Mouse (Mus musculus): ENCODE results near the gene Bcl2l15. TPM values are rescaled to one million over a fixed set of nuclear protein-coding genes. Genes with fewer than 3 reads are reported as not detected.

Gene Bcl2l15
- polyA plus RNA-seq, 1 experiment from 2014 or later, result not detected

GRCm38 (mm10) chr3:103862721-103863220 lies 30.4 kb downstream of the Bcl2l15 start:
- no peaks in the 10 kb centered on the region for H3K4me1 ChIP-seq (ENCODE audit: insufficient read depth, low read length)
- no peak overlapping the region for H3K27ac ChIP-seq (ENCODE audit: low read length)
- ATAC-seq (ENCODE audit: low FRiP score, low TSS enrichment), result no peak
- H3K9me3 ChIP-seq (ENCODE audit: low read length), result no peaks in the 10 kb centered on the region
- no peaks in the 10 kb centered on the region for H3K27me3 ChIP-seq (ENCODE audit: insufficient read depth, low read length)
- no peak overlapping the region for H3K4me2 ChIP-seq (replicated peaks; ENCODE audit: low read depth, low read length)
- no peaks in the 10 kb centered on the region for H3K36me3 ChIP-seq (ENCODE audit: insufficient read depth, low read length)
- WGBS, result 60% methylated on average over 4 of the region's 4 CpGs
- no peak overlapping the region for H3K4me3 ChIP-seq (ENCODE audit: low read length)
- no peak overlapping the region for H3K9ac ChIP-seq (replicated peaks; ENCODE audit: low read length)

GRCm38 (mm10) chr3:103864200-103864599 lies 31.8 kb downstream of the Bcl2l15 start:
- ATAC-seq (ENCODE audit: low FRiP score, low TSS enrichment), result no peak
- Histone ChIP-seq H3K9ac (replicated peaks; ENCODE audit: low read length) (no peak overlapping the region), H3K36me3 (ENCODE audit: insufficient read depth, low read length) (no peaks in the 10 kb centered on the region), H3K4me2 (replicated peaks; ENCODE audit: low read depth, low read length) (no peak overlapping the region), H3K9me3 (ENCODE audit: low read length) (no peaks in the 10 kb centered on the region), H3K27me3 (ENCODE audit: insufficient read depth, low read length) (no peaks in the 10 kb centered on the region), H3K4me1 (ENCODE audit: insufficient read depth, low read length) (no peaks in the 10 kb centered on the region), H3K27ac (ENCODE audit: low read length) (no peak overlapping the region), H3K4me3 (ENCODE audit: low read length) (no peak overlapping the region)
- WGBS, result 80% methylated on average over 6 of the region's 6 CpGs

GRCm38 (mm10) chr3:103867424-103867971 lies 35.1 kb downstream of the Bcl2l15 start:
- no peak overlapping the region for H3K4me3 ChIP-seq (ENCODE audit: low read length)
- no peaks in the 10 kb centered on the region for H3K4me1 ChIP-seq (ENCODE audit: insufficient read depth, low read length)
- no peaks in the 10 kb centered on the region for H3K36me3 ChIP-seq (ENCODE audit: insufficient read depth, low read length)
- 83% methylated on average over 5 of the region's 5 CpGs for WGBS
- H3K27ac ChIP-seq (ENCODE audit: low read length), result no peak overlapping the region
- no peaks in the 10 kb centered on the region for H3K9me3 ChIP-seq (ENCODE audit: low read length)
- H3K27me3 ChIP-seq (ENCODE audit: insufficient read depth, low read length), result no peaks in the 10 kb centered on the region
- ATAC-seq (ENCODE audit: low FRiP score, low TSS enrichment), result no peak
- H3K4me2 ChIP-seq (replicated peaks; ENCODE audit: low read depth, low read length), result no peak overlapping the region
- no peak overlapping the region for H3K9ac ChIP-seq (replicated peaks; ENCODE audit: low read length)

GRCm38 (mm10) chr3:103868008-103868407 lies 35.6 kb downstream of the Bcl2l15 start:
- Histone ChIP-seq H3K4me3 (ENCODE audit: low read length) (no peak overlapping the region), H3K9ac (replicated peaks; ENCODE audit: low read length) (no peak overlapping the region), H3K36me3 (ENCODE audit: insufficient read depth, low read length) (no peaks in the 10 kb centered on the region), H3K4me1 (ENCODE audit: insufficient read depth, low read length) (no peaks in the 10 kb centered on the region), H3K27me3 (ENCODE audit: insufficient read depth, low read length) (no peaks in the 10 kb centered on the region), H3K9me3 (ENCODE audit: low read length) (no peaks in the 10 kb centered on the region), H3K27ac (ENCODE audit: low read length) (no peak overlapping the region), H3K4me2 (replicated peaks; ENCODE audit: low read depth, low read length) (no peak overlapping the region)
- no peak for ATAC-seq (ENCODE audit: low FRiP score, low TSS enrichment)
- WGBS, result 76% methylated on average over 4 of the region's 4 CpGs

GRCm38 (mm10) chr3:103872663-103873098 lies 40.3 kb downstream of the Bcl2l15 start:
- H3K4me2 ChIP-seq (replicated peaks; ENCODE audit: low read depth, low read length), result no peak overlapping the region
- no peak overlapping the region for H3K4me3 ChIP-seq (ENCODE audit: low read length)
- no peak overlapping the region for H3K27ac ChIP-seq (ENCODE audit: low read length)
- no peaks in the 10 kb centered on the region for H3K36me3 ChIP-seq (ENCODE audit: insufficient read depth, low read length)
- WGBS, result 47% methylated on average over 3 of the region's 3 CpGs
- no peaks in the 10 kb centered on the region for H3K27me3 ChIP-seq (ENCODE audit: insufficient read depth, low read length)
- no peak for ATAC-seq (ENCODE audit: low FRiP score, low TSS enrichment)
- no peak overlapping the region for H3K9ac ChIP-seq (replicated peaks; ENCODE audit: low read length)
- H3K4me1 ChIP-seq (ENCODE audit: insufficient read depth, low read length), result no peaks in the 10 kb centered on the region
- no peaks in the 10 kb centered on the region for H3K9me3 ChIP-seq (ENCODE audit: low read length)

- no peak overlapping the region for H3K27ac ChIP-seq (ENCODE audit: low read length)
- no peak overlapping the region for H3K4me3 ChIP-seq (ENCODE audit: low read length)
- no peaks in the 10 kb centered on the region for H3K4me1 ChIP-seq (ENCODE audit: insufficient read depth, low read length)
- no peak overlapping the region for H3K4me2 ChIP-seq (replicated peaks; ENCODE audit: low read depth, low read length)
- WGBS, result 76% methylated on average over 7 of the region's 7 CpGs
- H3K9ac ChIP-seq (replicated peaks; ENCODE audit: low read length), result no peak overlapping the region
- no peaks in the 10 kb centered on the region for H3K27me3 ChIP-seq (ENCODE audit: insufficient read depth, low read length)
- ATAC-seq (ENCODE audit: low FRiP score, low TSS enrichment), result no peak
- H3K9me3 ChIP-seq (ENCODE audit: low read length), result no peaks in the 10 kb centered on the region
- no peaks in the 10 kb centered on the region for H3K36me3 ChIP-seq (ENCODE audit: insufficient read depth, low read length)
These were observed 41.9 kb downstream of the Bcl2l15 start for GRCm38 (mm10) chr3:103874329-103874728.

GRCm38 (mm10) chr3:103885946-103886345 lies 53.5 kb downstream of the Bcl2l15 start:
- ATAC-seq (ENCODE audit: low FRiP score, low TSS enrichment), result no peak
- WGBS, result 58% methylated on average over 11 of the region's 11 CpGs

GRCm38 (mm10) chr3:103887581-103887980 lies 55.2 kb downstream of the Bcl2l15 start:
- Histone ChIP-seq H3K36me3 (ENCODE audit: insufficient read depth, low read length) (no peaks in the 10 kb centered on the region), H3K27ac (ENCODE audit: low read length) (no peak overlapping the region), H3K9me3 (ENCODE audit: low read length) (no peaks in the 10 kb centered on the region), H3K27me3 (ENCODE audit: insufficient read depth, low read length) (no peaks in the 10 kb centered on the region), H3K4me3 (ENCODE audit: low read length) (no peak overlapping the region), H3K4me2 (replicated peaks; ENCODE audit: low read depth, low read length) (no peak overlapping the region), H3K4me1 (ENCODE audit: insufficient read depth, low read length) (no peaks in the 10 kb centered on the region), H3K9ac (replicated peaks; ENCODE audit: low read length) (no peak overlapping the region)
- ATAC-seq (ENCODE audit: low FRiP score, low TSS enrichment), result no peak
- 28% methylated on average over 3 of the region's 3 CpGs for WGBS

More at GRCm38 (mm10) chr3:103885946-103886345, 53.5 kb downstream of the Bcl2l15 start:
- Histone ChIP-seq H3K4me1 (ENCODE audit: insufficient read depth, low read length) (no peaks in the 10 kb centered on the region), H3K27me3 (ENCODE audit: insufficient read depth, low read length) (no peaks in the 10 kb centered on the region), H3K9me3 (ENCODE audit: low read length) (no peaks in the 10 kb centered on the region), H3K36me3 (ENCODE audit: insufficient read depth, low read length) (no peaks in the 10 kb centered on the region), H3K27ac (ENCODE audit: low read length) (no peak overlapping the region), H3K9ac (replicated peaks; ENCODE audit: low read length) (no peak overlapping the region), H3K4me2 (replicated peaks; ENCODE audit: low read depth, low read length) (no peak overlapping the region), H3K4me3 (ENCODE audit: low read length) (no peak overlapping the region)

- no peaks in the 10 kb centered on the region for H3K9me3 ChIP-seq (ENCODE audit: low read length)
- no peaks in the 10 kb centered on the region for H3K4me1 ChIP-seq (ENCODE audit: insufficient read depth, low read length)
- no peak for ATAC-seq (ENCODE audit: low FRiP score, low TSS enrichment)
- WGBS, result 89% methylated on average over 3 of the region's 3 CpGs
- no peak overlapping the region for H3K9ac ChIP-seq (replicated peaks; ENCODE audit: low read length)
- H3K4me2 ChIP-seq (replicated peaks; ENCODE audit: low read depth, low read length), result no peak overlapping the region
- no peaks in the 10 kb centered on the region for H3K27me3 ChIP-seq (ENCODE audit: insufficient read depth, low read length)
- no peak overlapping the region for H3K27ac ChIP-seq (ENCODE audit: low read length)
- no peak overlapping the region for H3K4me3 ChIP-seq (ENCODE audit: low read length)
- H3K36me3 ChIP-seq (ENCODE audit: insufficient read depth, low read length), result no peaks in the 10 kb centered on the region
These were observed 61.0 kb downstream of the Bcl2l15 start for GRCm38 (mm10) chr3:103893374-103893773.
